Mouse (Mus musculus) left cerebral cortex, adult 8-10 months (tissue): Measurements from ENCODE around the gene Foxo4. TPM values are rescaled to one million over a fixed set of nuclear protein-coding genes. Genes with fewer than 3 reads are reported as not detected.

ENCODE experiments used
- DNase-seq, 2 experiments: peaks; one replicate each; pipeline ENCODE4 v3.0.0; 2022; ENCODE audit warnings: low spot score in 2 of 2
- total RNA-seq, 4 experiments: library from RNA; stranded (reverse); gene quantifications; 2 replicates each; pipeline ENCODE4 v1.2.4; 2022

The Foxo4 gene
- total RNA-seq, 4 experiments from 2014 or later = 16.8 to 19.8 (median 17.4) TPM

DNA sequence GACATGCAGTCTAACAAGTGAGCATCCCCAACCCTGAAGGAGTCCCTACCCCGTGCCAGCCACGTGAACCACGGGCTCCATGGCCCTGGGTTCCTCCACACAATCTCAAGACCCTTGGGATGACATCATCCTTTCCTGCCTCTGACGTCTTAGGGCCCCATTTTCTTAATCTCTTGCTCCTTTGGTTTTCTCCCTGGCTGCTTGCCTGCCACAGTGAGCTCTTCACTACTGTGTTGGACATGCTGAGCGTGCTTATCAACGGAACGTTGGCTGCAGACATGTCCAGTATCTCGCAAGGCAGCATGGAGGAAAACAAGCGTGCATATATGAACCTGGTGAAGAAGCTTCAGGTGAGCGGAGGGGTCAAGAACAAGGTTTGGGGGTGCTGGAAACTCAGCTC is 35.8 kb downstream of the Foxo4 start:
- DNase-seq = no peak

DNA sequence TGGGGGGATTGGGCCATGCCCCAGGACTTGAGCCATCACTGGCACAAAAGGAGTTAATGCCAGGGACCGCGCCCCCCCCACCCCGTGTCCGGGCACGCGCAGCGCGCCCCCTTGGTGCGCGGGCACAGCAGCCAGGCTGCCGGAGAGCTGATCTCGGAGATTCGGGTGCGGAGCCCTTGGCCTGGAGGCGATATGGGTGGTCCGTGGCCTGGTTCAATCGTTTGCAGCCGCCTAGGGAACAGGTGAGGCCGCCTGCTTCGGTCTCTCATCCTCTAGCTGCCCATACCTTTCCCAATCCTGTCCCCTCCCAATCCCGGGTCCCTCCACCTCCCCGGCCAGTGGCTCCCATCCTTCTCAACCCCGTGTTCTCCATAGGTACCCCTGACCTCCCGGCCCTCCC is 44.7 kb downstream of the Foxo4 start, which contains the start of gene Nlgn3:
Nlgn3 (plus strand) TSS at position 114 of the 400 bp plus-strand sequence.
- DNase-seq = peak in 1 of 2 experiments; percentile 36

DNA sequence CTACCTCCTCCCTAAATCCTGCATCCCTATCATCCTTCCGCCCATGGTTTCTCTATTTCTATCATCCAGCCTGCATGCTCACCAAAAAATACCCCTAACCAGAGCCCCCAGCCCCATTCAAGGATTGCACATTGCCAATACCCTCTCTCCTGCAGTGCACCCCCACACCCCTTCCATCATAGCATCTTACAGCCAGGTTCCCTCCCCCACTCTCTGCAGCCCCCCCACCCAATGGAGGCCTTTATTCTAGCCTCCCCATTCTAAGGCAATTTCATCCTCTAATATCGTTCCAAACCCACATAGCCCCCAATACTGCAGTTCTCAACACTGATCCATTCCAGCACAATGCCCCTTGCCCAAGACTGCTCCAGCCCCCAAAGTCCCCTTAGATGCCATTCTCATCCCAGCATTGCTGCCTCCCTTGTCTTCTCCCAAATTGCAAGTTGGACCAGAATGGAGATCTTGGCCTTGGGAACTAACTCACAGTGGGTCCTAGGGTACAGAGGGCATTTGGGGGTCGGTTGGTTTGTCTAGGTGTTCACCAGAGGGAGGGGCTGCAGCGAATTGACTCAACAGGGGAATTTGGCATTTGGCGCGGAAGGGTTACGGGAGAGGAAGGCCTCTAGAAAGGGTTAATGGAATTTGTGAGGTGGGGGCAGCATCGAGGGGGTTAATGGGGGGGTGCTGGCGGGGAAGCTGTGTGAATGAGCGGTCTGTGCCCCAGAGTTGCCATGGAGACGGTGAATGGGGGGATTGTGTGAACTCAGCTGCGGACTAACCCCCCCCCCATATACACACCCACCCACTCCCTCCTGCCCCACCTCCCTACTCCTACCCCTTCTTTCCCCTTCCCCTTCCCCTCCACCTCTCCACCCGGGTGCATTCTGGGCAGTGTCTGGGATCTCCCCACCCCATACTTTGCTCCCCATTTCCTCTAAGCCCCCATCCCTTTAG is 45.4 kb downstream of the Foxo4 start:
- DNase-seq = no peak

DNA sequence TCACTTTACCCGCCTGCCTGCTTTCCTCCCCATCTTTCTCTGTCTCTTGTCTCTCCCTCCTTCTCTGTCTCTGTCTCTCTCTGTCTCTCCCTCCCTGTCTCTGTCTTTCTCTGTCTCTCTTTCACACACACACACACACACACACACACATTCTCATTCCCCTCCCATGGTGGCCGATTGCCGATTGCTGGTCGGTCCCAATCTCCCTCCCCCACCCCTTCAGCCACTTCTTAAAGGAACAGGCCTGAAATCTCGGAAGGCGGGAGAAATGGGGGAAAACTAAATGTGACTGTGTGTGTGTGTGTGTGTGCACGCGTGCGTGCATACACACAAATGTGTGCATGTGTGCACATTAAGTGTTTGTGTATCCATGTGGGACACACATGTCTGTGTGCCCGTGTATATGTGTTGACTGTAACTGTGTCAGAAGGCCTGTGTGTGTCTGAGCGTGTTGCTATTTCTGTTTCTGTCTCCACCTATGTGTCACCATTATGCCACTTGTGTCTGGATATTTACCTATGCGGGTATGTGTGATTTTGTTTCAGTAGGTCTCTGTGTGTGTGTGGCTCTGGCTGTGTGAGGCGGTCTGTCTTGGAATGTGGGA is 46.2 kb downstream of the Foxo4 start:
- DNase-seq = no peak

- no peak for DNase-seq
These were observed 47.3 kb downstream of the Foxo4 start for GRCm38 (mm10) chrX:101301654-101302053.

- no peak for DNase-seq
These were observed 50.3 kb downstream of the Foxo4 start for GRCm38 (mm10) chrX:101304646-101305045.

DNA sequence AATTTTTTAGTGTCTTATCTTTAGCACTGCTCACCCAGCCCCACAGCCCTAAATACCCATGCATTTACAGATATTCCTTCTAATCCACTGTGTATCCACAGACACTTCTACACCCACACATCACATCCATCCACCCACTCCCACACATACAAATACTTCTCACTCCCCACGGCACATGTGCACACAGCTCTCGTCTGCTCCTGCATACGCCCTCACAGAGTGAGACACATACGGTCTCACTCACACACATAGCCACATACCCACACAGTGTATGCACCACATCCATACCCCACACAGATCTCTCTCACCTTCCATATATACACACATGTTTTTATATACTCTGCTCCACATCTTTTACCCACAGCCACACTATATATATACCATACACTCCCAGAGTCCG is 55.0 kb downstream of the Foxo4 start:
- DNase-seq = peak in 1 of 2 experiments; percentile 71

Other genes starting within 250 kb of the Foxo4 start
- gene Tex11, start 194.9 kb upstream of the Foxo4 start, total RNA-seq = under 1 TPM; 0.14 to 0.30 (median 0.24) TPM
- 1 to 10 TPM; 5.4 to 9.3 (median 7.8) TPM for gene Slc7a3, start 168.5 kb upstream of the Foxo4 start, total RNA-seq
- 10 to 100 TPM; 72.5 to 90.1 (median 77.3) TPM for gene Snx12, start 32.0 kb upstream of the Foxo4 start, total RNA-seq
- gene Gm614, start 9.5 kb downstream of the Foxo4 start, total RNA-seq = not detected
- gene Il2rg, start 13.7 kb downstream of the Foxo4 start, total RNA-seq = 1 to 10 TPM in 3 of 4 experiments, under 1 TPM in 1; 0.83 to 1.8 (median 1.3) TPM
- gene Gm20489, start 14.5 kb downstream of the Foxo4 start, total RNA-seq = not detected
- 10 to 100 TPM; 20.0 to 29.2 (median 23.7) TPM for gene Med12, start 19.5 kb downstream of the Foxo4 start, total RNA-seq
- 100 to 1,000 TPM; 136 to 147 (median 143) TPM for gene Nlgn3, start 44.6 kb downstream of the Foxo4 start, total RNA-seq
- gene Gjb1, start 121.8 kb downstream of the Foxo4 start, total RNA-seq = 10 to 100 TPM; 19.0 to 20.0 (median 19.3) TPM
- 100 to 1,000 TPM; 145 to 161 (median 153) TPM for gene Zmym3, start 166.3 kb downstream of the Foxo4 start, total RNA-seq
- 100 to 1,000 TPM; 111 to 132 (median 113) TPM for gene Nono, start 174.8 kb downstream of the Foxo4 start, total RNA-seq
- gene Itgb1bp2, start 194.6 kb downstream of the Foxo4 start, total RNA-seq = 1 to 10 TPM in 2 of 4 experiments, under 1 TPM in 2; 0.42 to 1.7 (median 1.0) TPM